Mouse (Mus musculus) layer of hippocampus, adult 8-10 months (tissue): ENCODE measurements around the gene Hist1h2ba. TPM values are rescaled to one million over a fixed set of nuclear protein-coding genes. Genes with fewer than 3 reads are reported as not detected.

ENCODE experiments used
- DNase-seq, 2 experiments: peaks; one replicate each; pipeline ENCODE4 v3.0.0; 2022; ENCODE audit warnings: low spot score in 2 of 2
- microRNA-seq, 2 experiments: library from miRNA; unstranded; fragments of <30 nt; microRNA quantifications; one replicate each; pipeline ENCODE4 v1.2.0; 2022
- total RNA-seq, 4 experiments: library from RNA; stranded (reverse); gene quantifications; 2 replicates each; pipeline ENCODE4 v1.2.4; 2022

Hist1h2ba gene
- total RNA-seq, 4 experiments from 2014 or later, result not detected

DNA sequence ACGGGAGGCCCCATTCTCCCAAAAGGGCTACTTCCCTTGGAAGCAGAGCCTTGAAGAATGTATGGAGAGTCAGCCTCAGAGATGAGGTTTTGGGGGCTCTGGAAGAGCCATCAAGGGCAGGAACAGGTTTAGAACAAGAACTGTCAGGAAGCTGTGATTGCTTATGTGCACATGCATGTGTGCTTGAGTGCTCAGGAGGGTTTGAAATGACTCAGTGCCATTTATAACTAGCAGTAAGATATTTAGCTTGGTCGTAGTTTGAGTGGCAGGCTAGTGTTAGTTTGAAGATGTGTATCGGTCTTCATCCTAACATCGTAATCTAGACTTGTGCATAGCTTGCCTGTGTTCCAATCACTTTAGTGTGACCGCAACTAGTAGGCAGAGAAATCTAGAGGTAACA is 27.1 kb downstream of the Hist1h2ba start:
- no peak for DNase-seq

GRCm38 (mm10) chr13:23898242-23898641 is 35.7 kb downstream of the Hist1h2ba start:
- DNase-seq, result no peak

- DNase-seq, result no peak
Measured at GRCm38 (mm10) chr13:23893269-23893593, 40.7 kb downstream of the Hist1h2ba start.

GRCm38 (mm10) chr13:23892592-23893268 is 41.2 kb downstream of the Hist1h2ba start:
- DNase-seq, result no peak

DNA sequence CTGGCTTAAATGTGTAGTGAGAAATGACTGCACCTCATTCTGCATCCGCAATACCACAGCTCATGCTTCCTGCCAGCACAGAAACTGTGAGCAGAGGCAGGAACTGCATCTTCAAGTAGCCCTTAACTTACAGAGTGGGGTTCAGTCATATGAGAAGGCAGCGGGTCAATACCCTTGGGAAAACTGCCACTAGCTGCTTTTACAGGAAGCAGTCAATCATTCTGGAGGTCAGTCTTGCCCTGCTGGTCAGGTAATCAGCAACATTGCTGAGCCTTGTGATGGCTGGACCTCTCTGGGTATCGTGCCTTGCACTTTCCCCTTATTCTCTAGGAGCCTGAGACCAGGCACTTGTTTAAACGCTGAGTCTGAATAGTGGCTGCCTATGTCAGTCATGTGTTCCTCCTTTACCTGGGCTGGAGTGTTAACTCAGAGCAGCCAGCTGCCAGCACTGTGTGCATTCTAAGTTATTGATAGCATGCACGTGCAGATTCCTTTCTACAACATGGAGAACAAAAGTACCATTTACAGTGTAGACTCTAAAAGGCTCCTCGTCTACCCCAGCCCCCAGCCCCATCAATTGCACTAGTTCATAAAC is 44.8 kb downstream of the Hist1h2ba start:
- DNase-seq, result no peak

- DNase-seq, result no peak
Measured at GRCm38 (mm10) chr13:23887026-23887725, 46.8 kb downstream of the Hist1h2ba start.

DNA sequence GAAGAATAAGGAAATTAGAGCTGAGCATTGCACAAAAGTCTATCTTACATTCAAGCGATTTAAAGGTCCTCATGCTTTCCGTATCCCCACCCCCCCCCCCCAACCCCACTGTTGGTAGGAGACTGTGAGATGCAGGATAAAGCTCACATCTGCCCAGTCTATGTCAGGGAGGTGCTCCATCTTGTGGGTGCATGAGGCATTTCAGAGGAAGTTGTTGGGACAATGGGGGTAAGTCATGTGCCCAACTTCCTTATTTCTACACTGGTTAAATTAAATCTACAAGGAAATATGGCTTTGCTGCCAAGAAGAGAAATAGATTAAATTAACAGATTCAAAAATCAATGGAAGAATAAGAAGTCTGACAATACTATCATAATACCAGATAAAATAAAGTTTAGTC is 48.4 kb downstream of the Hist1h2ba start:
- DNase-seq, result no peak

Small RNAs within 50 kb of the gene (microRNA-seq; reads per million reads assigned to microRNA genes)
- gene Gm44344, result 0 reads per million in 2 experiments

Other genes starting within 250 kb of the Hist1h2ba start
- gene Hist1h2bc, start 250.0 kb downstream of the Hist1h2ba start, total RNA-seq, result 10 to 100 TPM; 33.4 to 55.2 (median 44.8) TPM
- gene Hist1h1t, start 238.3 kb downstream of the Hist1h2ba start, total RNA-seq, result under 1 TPM in 1 of 4 experiments, not detected in 3; 0.50 TPM
- gene Hist1h4c, start 235.7 kb downstream of the Hist1h2ba start, total RNA-seq, result 10 to 100 TPM; 71.6 to 90.3 (median 85.0) TPM
- gene Hfe, start 223.3 kb downstream of the Hist1h2ba start, total RNA-seq, result 1 to 10 TPM; 3.9 to 9.4 (median 7.0) TPM
- gene Hist1h1c, start 195.3 kb downstream of the Hist1h2ba start, total RNA-seq, result 10 to 100 TPM; 39.1 to 69.2 (median 53.5) TPM
- gene Hist1h3c, start 188.6 kb downstream of the Hist1h2ba start, total RNA-seq, result 1 to 10 TPM in 3 of 4 experiments, not detected in 1; 1.7 to 3.1 (median 2.7) TPM
- gene Hist1h2bb, start 187.4 kb downstream of the Hist1h2ba start, total RNA-seq, result 10 to 100 TPM; 14.1 to 21.7 (median 16.7) TPM
- gene Hist1h2ab, start 183.0 kb downstream of the Hist1h2ba start, total RNA-seq, result 10 to 100 TPM; 18.6 to 28.1 (median 23.5) TPM
- 10 to 100 TPM in 2 of 4 experiments, 1 to 10 TPM in 2; 3.1 to 10.4 (median 8.0) TPM for gene Hist1h3b, start 181.9 kb downstream of the Hist1h2ba start, total RNA-seq
- 10 to 100 TPM; 47.4 to 67.0 (median 59.9) TPM for gene Hist1h4b, start 177.1 kb downstream of the Hist1h2ba start, total RNA-seq
- 10 to 100 TPM; 31.9 to 42.9 (median 37.9) TPM for gene Hist1h4a, start 172.9 kb downstream of the Hist1h2ba start, total RNA-seq
- gene Hist1h3a, start 171.8 kb downstream of the Hist1h2ba start, total RNA-seq, result 10 to 100 TPM; 22.7 to 39.9 (median 29.0) TPM
- gene Hist1h1a, start 170.5 kb downstream of the Hist1h2ba start, total RNA-seq, result 10 to 100 TPM; 12.6 to 19.3 (median 16.9) TPM
- not detected for gene Trim38, start 164.2 kb downstream of the Hist1h2ba start, total RNA-seq
- gene Slc17a2, start 127.2 kb downstream of the Hist1h2ba start, total RNA-seq, result not detected
- gene Slc17a3, start 94.7 kb downstream of the Hist1h2ba start, total RNA-seq, result not detected
- not detected for gene Slc17a1, start 66.4 kb downstream of the Hist1h2ba start, total RNA-seq
- not detected for gene Slc17a4, start 19.1 kb downstream of the Hist1h2ba start, total RNA-seq
- gene Hist1h2aa, start 306 bp upstream of the Hist1h2ba start, total RNA-seq, result not detected
- gene Scgn, start 57.1 kb upstream of the Hist1h2ba start, total RNA-seq, result 1 to 10 TPM; 1.4 to 2.8 (median 2.1) TPM